ENCODE assay signal across 8 mouse cellular contexts in the genomic region with DNA sequence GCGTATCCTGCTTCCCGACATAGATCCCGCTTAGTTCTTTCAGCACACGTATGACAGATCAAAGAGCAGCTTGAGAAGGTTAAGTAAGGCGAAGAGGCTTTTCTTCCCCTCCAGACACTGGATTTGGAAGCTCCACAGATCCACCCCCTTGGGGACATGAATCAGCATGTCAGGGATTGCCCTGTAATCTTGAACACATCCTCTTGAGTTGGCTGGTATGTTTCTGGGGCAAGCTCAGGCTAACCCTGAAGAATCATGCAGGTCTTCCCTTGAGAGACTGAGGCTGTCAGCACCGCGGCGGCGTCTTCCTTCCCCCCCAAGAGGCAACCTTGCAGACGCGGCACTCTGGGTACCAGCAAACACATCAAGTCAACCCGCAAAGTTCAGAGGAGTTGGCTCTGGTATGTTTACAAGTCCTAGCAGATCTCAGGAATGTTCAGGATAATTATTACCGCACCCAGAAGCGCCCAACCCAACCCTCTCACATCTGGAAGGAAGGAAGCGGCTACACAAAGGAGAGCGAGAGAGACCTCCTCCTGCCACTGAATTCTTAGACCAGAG. TPM values are rescaled to one million over a fixed set of nuclear protein-coding genes. Genes with fewer than 3 reads are reported as not detected.
DNase-seq lines count a peak whose midpoint lies in the region; ATAC-seq lines count a peak whose summit lies in the region.

No protein-coding gene starts in this region.

- peak overlapping the region; percentile 93 for H3K4me2 ChIP-seq in heart, embryonic 12.5 days
- H3K4me2 ChIP-seq in midbrain, embryonic 16.5 days (ENCODE audit: low read length) = peak overlapping the region; percentile 73

- H3K4me3 ChIP-seq in heart, embryonic 12.5 days = peak overlapping the region; percentile 64
- H3K4me3 ChIP-seq in midbrain, embryonic 16.5 days (ENCODE audit: low read depth, low read length) = peak overlapping the region; percentile 83

- H3K4me1 ChIP-seq in heart, embryonic 12.5 days (replicated peaks) = peaks cover 14% of the 10 kb centered on the region
- H3K4me1 ChIP-seq in midbrain, embryonic 16.5 days (ENCODE audit: control insufficient read depth, insufficient read depth, low read length) = peaks cover 15% of the 10 kb centered on the region

- H3K27ac ChIP-seq in heart, embryonic 12.5 days (ENCODE audit: poor library complexity, severe bottlenecking) = no peak overlapping the region; the same call in 1 of the 2 replicates
- H3K27ac ChIP-seq in midbrain, embryonic 16.5 days (ENCODE audit: low read length) = no peak overlapping the region

- H3K9ac ChIP-seq in heart, embryonic 12.5 days = peak overlapping the region; percentile 52
- peak overlapping the region; percentile 87 for H3K9ac ChIP-seq in midbrain, embryonic 16.5 days (ENCODE audit: low read depth, low read length)

- 0 out of 2 replicates have a peak, but pooled peaks cover 3% of the 10 kb centered on the region for H3K27me3 ChIP-seq in heart, embryonic 12.5 days (replicated peaks)
- no peaks in the 10 kb centered on the region for H3K27me3 ChIP-seq in midbrain, embryonic 16.5 days (ENCODE audit: control insufficient read depth, insufficient read depth, low read depth, low read length)

- DNase-seq in adrenal gland, postnatal 14 days = peak; percentile 23
- DNase-seq in adrenal gland, postnatal 10 days = no peak
- peak; percentile 51 for DNase-seq in embryo, embryonic 11 days
- peak; percentile 12 for DNase-seq in kidney, postnatal 14 days

- no peaks in the 10 kb centered on the region for H3K9me3 ChIP-seq in heart, embryonic 12.5 days (replicated peaks)
- H3K9me3 ChIP-seq in midbrain, embryonic 16.5 days (replicated peaks; ENCODE audit: control insufficient read depth, low read length, poor library complexity, severe bottlenecking) = no peaks in the 10 kb centered on the region

- no peak for ATAC-seq in heart, embryonic 12.5 days (ENCODE audit: insufficient number of reproducible peaks, low FRiP score)
- no peak for ATAC-seq in midbrain, embryonic 16.5 days
- no peak for ATAC-seq in erythroblast, adult 5-6 weeks (replicated peaks; ENCODE audit: low FRiP score, poor library complexity, severe bottlenecking)
- ATAC-seq in inflammation-experienced regulatory T-cells, adult 6 months = no peak

- no peaks in the 10 kb centered on the region for H3K36me3 ChIP-seq in heart, embryonic 12.5 days
- H3K36me3 ChIP-seq in midbrain, embryonic 16.5 days (ENCODE audit: control insufficient read depth, insufficient read depth, low read length) = no peaks in the 10 kb centered on the region

- 4% methylated on average over 16 of the region's 16 CpGs for WGBS in heart, embryonic 12.5 days
- WGBS in midbrain, embryonic 16.5 days = 2% methylated on average over 16 of the region's 16 CpGs

RNA-seq across cellular contexts. Expression of gene Frmd4b, which starts 1.4 kb away (rescaled TPM):
- 21.0 and 21.9 TPM in 2 replicates for total RNA-seq in adrenal gland, postnatal 14 days (2021)
- total RNA-seq in adrenal gland, postnatal 10 days (2021) = 10 to 100 TPM; 20.0 to 27.9 TPM
- polyA plus RNA-seq in heart, embryonic 12.5 days (2016; fragmentation: Nextera tagmentation; extraction: Ambion mirVana) = 22.2 and 23.1 TPM in 2 replicates
- polyA plus RNA-seq in midbrain, embryonic 16.5 days (2015; fragmentation: Nextera tagmentation; extraction: Ambion mirVana) = 15.1 and 17.5 TPM in 2 replicates
- total RNA-seq in erythroblast, adult 5-6 weeks (2015; ENCODE audit: low replicate concordance) = 4.8 and 6.1 TPM in 2 replicates
- 2.9 and 3.2 TPM in 2 replicates for total RNA-seq in erythroblast, adult 5-6 weeks (2017; ENCODE audit: low replicate concordance)
- 10 to 100 TPM; 10.9 to 16.5 (median 12.1) TPM for polyA plus RNA-seq in inflammation-experienced regulatory T-cells, adult 6 months (2017; shearing (Covaris generic))
